Mouse (Mus musculus) stomach, postnatal 0 days (tissue): ENCODE measurements at regions not wholly inside any gene's neighbourhood (a gene's known extent, or its start where the extent isn't known, plus 50 kb on each side); places are given as distances from the start of the nearest gene placed in this dataset.

Experiments
- ATAC-seq: fragments of 200-750 bp; cut with Nextera tagmentation; 2 replicates; pipeline ENCODE4 v1.8.0; 2017; ENCODE audit not compliant: low FRiP score, low TSS enrichment
- DNase-seq: peaks from one replicate; pipeline ENCODE4 v3.0.0-alpha.2; 2016; ENCODE audit warnings: low spot score
- H3K27ac ChIP-seq: fragments of 300-500 bp; sonication (generic); replicated peaks from 2 replicates; pipeline ENCODE4 v1.5.1; 2014; ENCODE audit warnings: mild to moderate bottlenecking, control low read depth
- H3K27me3 ChIP-seq: fragments of 300-500 bp; sonication (generic); 2 replicates; pipeline ENCODE4 v1.6.1; 2014; ENCODE audit warnings: low read length; ENCODE audit not compliant: control insufficient read depth, insufficient read depth
- H3K36me3 ChIP-seq: fragments of 300-500 bp; sonication (generic); 2 replicates; pipeline ENCODE4 v1.6.1; 2014; ENCODE audit warnings: low read length, mixed read lengths; ENCODE audit not compliant: control insufficient read depth, insufficient read depth
- H3K4me1 ChIP-seq: fragments of 300-500 bp; sonication (generic); replicated peaks from 2 replicates; pipeline ENCODE4 v1.6.1; 2014; ENCODE audit warnings: antibody characterized with exemption; ENCODE audit not compliant: control insufficient read depth, insufficient read depth
- H3K4me2 ChIP-seq: fragments of 300-500 bp; sonication (generic); replicated peaks from 2 replicates; pipeline ENCODE4 v1.6.1; 2014; ENCODE audit warnings: low read depth, mild to moderate bottlenecking, control low read depth, moderate library complexity
- H3K4me3 ChIP-seq: fragments of 300-500 bp; sonication (generic); 2 replicates; pipeline ENCODE4 v1.5.1; 2014; ENCODE audit warnings: low read depth, low read length, control low read depth
- H3K9ac ChIP-seq: fragments of 300-500 bp; sonication (generic); 2 replicates; pipeline ENCODE4 v1.6.1; 2014; ENCODE audit warnings: mild to moderate bottlenecking, low read length, control low read depth, mixed read lengths
- H3K9me3 ChIP-seq: fragments of 300-500 bp; sonication (generic); 2 replicates; pipeline ENCODE4 v1.6.1; 2016; ENCODE audit warnings: low read length; ENCODE audit not compliant: control insufficient read depth
- CTCF ChIP-seq: IDR thresholded peaks from 2 replicates; pipeline ENCODE4 v1.5.1; 2016; ENCODE audit warnings: antibody characterized with exemption, low read depth, mild to moderate bottlenecking, moderate library complexity
- EP300 ChIP-seq: optimal IDR thresholded peaks from 2 replicates; pipeline ENCODE3; 2016; ENCODE audit warnings: antibody characterized with exemption
- WGBS: fragments of 180-500 bp; shearing (Covaris S2); extraction: QIAGEN DNeasy Blood & Tissue Kit; methylation state at CpG from one replicate; pipeline ENCODE4 v1.1.7; 2014; 5-methylcytosine and 5-hydroxymethylcytosine counted together

GRCm38 (mm10) chr13:53539797-53540196 lies 66.9 kb upstream of the Msx2 start:
- Histone ChIP-seq H3K36me3 (no peaks in the 10 kb centered on the region), H3K4me2 (no peak overlapping the region), H3K4me1 (no peaks in the 10 kb centered on the region), H3K9me3 (no peaks in the 10 kb centered on the region), H3K9ac (no peak overlapping the region), H3K27me3 (no peaks in the 10 kb centered on the region), H3K4me3 (no peak overlapping the region), H3K27ac (no peak overlapping the region)
- 91% methylated on average over 5 of the region's 5 CpGs for WGBS
- DNase-seq (no peak), ATAC-seq (no peak)
- no peak for TF ChIP-seq EP300
- no peak for TF ChIP-seq CTCF

- DNase-seq (no peak), ATAC-seq (no peak)
- Histone ChIP-seq H3K27me3 (no peaks in the 10 kb centered on the region), H3K4me3 (no peak overlapping the region), H3K9ac (no peak overlapping the region), H3K9me3 (no peaks in the 10 kb centered on the region), H3K4me1 (no peaks in the 10 kb centered on the region), H3K36me3 (no peaks in the 10 kb centered on the region), H3K27ac (no peak overlapping the region), H3K4me2 (no peak overlapping the region)
- TF ChIP-seq EP300 = no peak
- no peak for TF ChIP-seq CTCF
- WGBS = 89% methylated on average over 6 of the region's 6 CpGs
Measured at GRCm38 (mm10) chr13:53537937-53538336, 65.1 kb upstream of the Msx2 start.

GRCm38 (mm10) chr13:53535781-53536425 lies 63.0 kb upstream of the Msx2 start:
- Histone ChIP-seq H3K36me3 (no peaks in the 10 kb centered on the region), H3K4me1 (no peaks in the 10 kb centered on the region), H3K27me3 (no peaks in the 10 kb centered on the region), H3K27ac (no peak overlapping the region), H3K4me3 (no peak overlapping the region), H3K9me3 (no peaks in the 10 kb centered on the region), H3K4me2 (no peak overlapping the region), H3K9ac (no peak overlapping the region)
- TF ChIP-seq CTCF = no peak
- TF ChIP-seq EP300 = no peak
- WGBS = 78% methylated on average over 10 of the region's 10 CpGs
- DNase-seq = no peak
- no peak for ATAC-seq

DNA sequence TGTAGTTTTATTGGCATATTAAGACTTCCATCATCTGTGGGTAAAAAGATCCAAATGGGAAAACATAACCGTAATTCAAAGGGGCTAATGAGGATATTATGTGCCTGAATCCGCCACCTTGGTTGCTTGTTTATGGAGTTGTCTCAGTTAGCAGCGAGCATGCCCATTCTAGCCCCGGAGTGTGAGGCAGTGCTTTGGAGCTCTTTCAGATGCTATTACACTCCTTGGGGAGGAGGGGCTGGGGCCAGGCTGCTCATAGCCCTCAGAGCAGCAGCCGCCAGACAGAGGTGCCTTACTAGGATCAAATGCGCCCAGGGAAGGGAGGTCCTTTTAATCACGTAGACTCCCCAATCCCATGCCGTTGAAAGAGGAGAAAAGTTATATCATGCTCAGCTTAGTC lies 60.9 kb upstream of the Msx2 start:
- Histone ChIP-seq H3K27me3 (no peaks in the 10 kb centered on the region), H3K4me3 (no peak overlapping the region), H3K9me3 (no peaks in the 10 kb centered on the region), H3K9ac (no peak overlapping the region), H3K4me1 (no peaks in the 10 kb centered on the region), H3K36me3 (no peaks in the 10 kb centered on the region), H3K4me2 (no peak overlapping the region), H3K27ac (no peak overlapping the region)
- ATAC-seq = no peak
- 36% methylated on average over 8 of the region's 8 CpGs for WGBS
- TF ChIP-seq EP300 = no peak
- DNase-seq = no peak

GRCm38 (mm10) chr13:53526880-53527279 lies 54.0 kb upstream of the Msx2 start:
- DNase-seq = no peak

DNA sequence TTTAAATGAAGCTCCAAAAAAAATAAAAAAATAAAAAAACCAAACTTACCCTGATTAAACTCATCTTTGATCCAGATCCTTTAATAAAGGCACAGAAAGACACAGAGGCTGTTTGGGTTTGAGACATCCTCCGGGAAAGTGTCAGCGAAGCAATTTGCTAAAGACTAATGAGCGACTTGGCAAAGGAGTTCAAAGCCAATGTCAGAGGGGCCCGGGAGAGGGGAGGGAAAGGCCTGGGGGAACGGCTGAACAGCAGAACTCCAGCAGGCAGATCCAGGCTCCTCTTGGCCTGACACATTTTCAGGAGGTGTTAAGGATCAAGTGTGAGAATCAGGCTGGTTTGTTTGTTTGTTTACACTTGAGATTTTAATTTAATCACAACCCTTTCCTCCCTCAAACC lies 49.9 kb upstream of the Msx2 start:
- H3K4me1 ChIP-seq = no peaks in the 10 kb centered on the region
- DNase-seq (no peak), ATAC-seq (no peak)
- no peak overlapping the region for H3K4me2 ChIP-seq
- no peak overlapping the region for H3K4me3 ChIP-seq
- no peak overlapping the region for H3K27ac ChIP-seq
- no peak overlapping the region for H3K9ac ChIP-seq
- no peaks in the 10 kb centered on the region for H3K27me3 ChIP-seq
- 18% methylated on average over 5 of the region's 5 CpGs for WGBS
- no peaks in the 10 kb centered on the region for H3K9me3 ChIP-seq
- TF ChIP-seq CTCF = no peak
- no peak for TF ChIP-seq EP300
- H3K36me3 ChIP-seq = no peaks in the 10 kb centered on the region

More at GRCm38 (mm10) chr13:53526880-53527279, 54.0 kb upstream of the Msx2 start:
- TF ChIP-seq EP300 = no peak
- TF ChIP-seq CTCF = no peak
- H3K4me2 ChIP-seq = no peak overlapping the region
- H3K9me3 ChIP-seq = no peaks in the 10 kb centered on the region
- 87% methylated on average over 9 of the region's 9 CpGs for WGBS
- no peak for ATAC-seq
- no peak overlapping the region for H3K9ac ChIP-seq
- H3K36me3 ChIP-seq = no peaks in the 10 kb centered on the region
- H3K4me1 ChIP-seq = no peaks in the 10 kb centered on the region
- no peak overlapping the region for H3K4me3 ChIP-seq
- no peaks in the 10 kb centered on the region for H3K27me3 ChIP-seq
- no peak overlapping the region for H3K27ac ChIP-seq
